Mouse (Mus musculus): ENCODE measurements at regions not wholly inside any gene's neighbourhood (a gene's known extent, or its start where the extent isn't known, plus 50 kb on each side); places are given as distances from the start of the nearest gene placed in this dataset.

DNA sequence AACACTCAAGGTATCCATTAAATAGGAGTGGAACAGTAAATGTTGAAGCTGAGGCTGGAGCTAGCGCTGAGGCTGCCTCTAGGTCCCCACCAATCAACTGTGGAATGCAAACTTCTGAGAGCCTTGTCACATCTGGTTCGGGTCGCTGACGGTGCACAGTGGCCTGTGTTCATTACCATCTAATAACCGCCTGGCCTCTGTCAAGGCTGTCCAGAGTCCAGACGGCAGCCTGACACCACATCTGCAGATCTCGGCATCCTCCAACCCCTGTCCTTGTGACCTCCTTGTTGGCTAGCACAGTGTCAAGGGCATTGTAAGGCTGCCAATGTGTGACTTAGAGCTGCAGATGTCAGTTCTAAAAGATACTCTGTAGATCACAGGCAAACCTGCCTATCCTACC lies 455.7 kb downstream of the Ate1 start:
- in situ Hi-C loops (cut with MseI, MboI) = no loop called here

DNA sequence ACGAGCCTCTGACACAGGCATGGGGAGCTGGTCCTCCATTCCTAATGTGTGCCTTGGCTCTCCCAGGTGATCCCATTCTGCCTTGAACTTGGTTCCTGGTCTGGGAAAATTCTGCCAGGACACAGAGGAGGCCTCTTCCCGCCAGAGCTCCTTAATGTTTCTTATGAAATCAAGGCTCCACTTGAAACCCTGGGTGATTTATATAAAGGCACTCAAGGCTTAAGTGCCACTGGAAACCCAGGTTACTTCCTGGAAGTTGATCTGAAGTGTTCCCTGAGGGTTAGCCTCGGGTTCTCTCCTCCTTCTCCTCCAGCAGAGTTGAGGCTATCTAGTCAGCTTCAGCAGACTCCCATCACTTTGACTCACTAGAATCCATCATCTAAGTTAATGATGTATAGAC lies 451.9 kb downstream of the Ate1 start:
- in situ Hi-C loops (cut with MseI, MboI) = no loop called here

GRCm38 (mm10) chr7:130073388-130073787 lies 446.8 kb downstream of the Ate1 start:
- in situ Hi-C loops (cut with MseI, MboI) = no loop called here

GRCm38 (mm10) chr7:130073890-130074819 lies 446.0 kb downstream of the Ate1 start:
- in situ Hi-C loops (cut with MseI, MboI) = no loop called here

DNA sequence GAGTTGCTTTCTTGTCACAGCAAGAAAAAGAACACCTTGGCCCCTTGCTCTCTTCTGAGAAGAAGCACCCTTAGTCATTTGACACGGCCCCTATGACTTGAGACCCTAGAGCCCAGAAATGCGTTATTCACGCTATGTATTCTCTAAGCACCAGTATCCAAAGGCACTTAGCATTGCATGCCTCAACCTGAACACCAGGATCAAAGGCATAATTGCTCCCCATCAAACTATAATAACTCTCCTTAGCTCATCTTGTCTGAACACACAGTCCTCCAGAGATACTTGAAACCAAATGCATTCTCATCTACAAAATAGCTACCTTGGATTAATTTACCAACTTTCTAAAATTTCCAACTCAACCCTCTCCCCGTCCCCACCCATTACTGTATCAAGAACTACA lies 437.5 kb downstream of the Ate1 start:
- in situ Hi-C loops (cut with MseI, MboI) = no loop called here

DNA sequence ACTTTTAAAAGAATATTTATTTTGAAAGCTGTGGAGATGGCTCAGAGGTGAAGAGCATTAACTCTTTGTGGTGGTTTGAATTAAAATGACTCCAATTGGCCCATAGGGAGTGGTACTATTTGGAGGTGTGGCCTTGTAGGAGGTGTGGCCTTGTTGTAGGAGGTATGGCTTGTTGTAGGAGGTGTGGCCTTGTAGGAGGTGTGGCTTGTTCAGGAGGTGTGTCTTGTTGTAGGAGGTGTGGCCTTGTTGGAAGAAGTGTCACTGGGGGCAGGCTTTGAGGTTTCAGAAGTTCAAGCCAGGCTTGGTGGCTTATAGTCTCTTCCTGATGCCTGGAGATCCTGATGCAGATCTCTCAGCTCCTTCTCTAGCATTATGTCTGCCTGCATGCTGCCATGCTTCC lies 434.5 kb downstream of the Ate1 start:
- in situ Hi-C loops (cut with MseI, MboI) = no loop called here

- in situ Hi-C loops (cut with MseI, MboI) = no loop called here
Measured at GRCm38 (mm10) chr7:130089896-130090610, 430.1 kb downstream of the Ate1 start.

DNA sequence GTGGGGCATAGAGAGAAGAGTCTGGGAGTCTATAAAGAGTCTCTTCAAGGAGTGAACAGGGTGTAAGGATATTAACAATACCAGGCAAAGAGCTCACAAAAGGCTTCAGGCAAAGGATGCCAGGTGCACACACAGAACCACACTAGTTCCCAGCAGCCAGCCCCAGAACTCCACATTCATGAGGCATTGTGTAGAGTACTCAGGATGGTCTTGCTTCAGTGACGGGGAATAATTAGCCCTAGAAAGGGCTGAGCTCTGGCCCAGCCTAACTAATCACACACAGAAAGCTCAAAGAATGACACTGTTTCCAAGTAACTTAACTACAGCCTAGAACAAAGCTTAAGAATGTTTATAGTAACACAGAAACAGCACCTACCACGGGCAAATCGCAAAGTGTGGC lies 428.2 kb downstream of the Ate1 start:
- in situ Hi-C loops (cut with MseI, MboI) = no loop called here

DNA sequence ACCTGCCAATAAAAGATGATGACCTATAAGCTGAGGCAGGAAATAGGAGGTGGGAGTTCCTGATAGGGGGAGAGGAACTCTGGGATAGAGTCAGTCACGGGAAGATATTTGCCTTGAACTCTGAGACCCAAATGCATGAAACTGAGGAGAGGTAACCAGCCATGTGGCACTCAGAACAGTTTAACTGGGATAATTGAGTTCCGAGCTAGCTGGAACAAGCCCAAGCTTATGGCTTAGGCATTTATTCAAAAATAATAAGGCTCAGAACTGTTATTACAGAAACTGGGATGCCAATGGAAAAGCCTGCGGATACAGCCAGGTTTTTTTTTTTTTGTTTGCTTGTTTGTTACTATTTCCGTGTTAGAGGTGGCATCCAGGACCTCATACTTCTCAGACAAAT lies 425.0 kb downstream of the Ate1 start:
- in situ Hi-C loops (cut with MseI, MboI) = no loop called here

DNA sequence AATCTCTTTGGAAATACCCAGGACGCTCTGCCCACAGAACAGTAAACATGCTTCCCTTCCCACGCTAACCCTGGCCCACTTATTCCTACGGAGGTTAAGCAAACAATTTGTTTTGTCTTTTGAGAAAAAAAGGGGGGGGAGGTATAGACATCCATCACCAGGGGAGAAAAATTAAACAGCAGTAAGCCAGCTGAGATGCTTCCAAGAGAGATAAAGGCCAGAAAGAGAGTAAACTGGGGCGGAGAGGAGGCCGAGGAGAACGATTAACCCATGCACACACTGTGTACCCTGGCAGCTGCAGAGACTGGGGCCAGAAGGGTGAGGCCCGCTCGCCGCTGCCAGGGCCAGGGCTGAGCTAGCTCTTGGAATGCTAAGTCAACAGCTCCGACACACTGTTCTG lies 421.6 kb downstream of the Ate1 start:
- in situ Hi-C loops (cut with MseI, MboI) = no loop called here

- in situ Hi-C loops (cut with MseI, MboI) = no loop called here
Measured at GRCm38 (mm10) chr7:130102671-130103070, 417.5 kb downstream of the Ate1 start.

- in situ Hi-C loops (cut with MseI, MboI) = no loop called here
Measured at GRCm38 (mm10) chr7:130106961-130107360, 413.2 kb downstream of the Ate1 start.

DNA sequence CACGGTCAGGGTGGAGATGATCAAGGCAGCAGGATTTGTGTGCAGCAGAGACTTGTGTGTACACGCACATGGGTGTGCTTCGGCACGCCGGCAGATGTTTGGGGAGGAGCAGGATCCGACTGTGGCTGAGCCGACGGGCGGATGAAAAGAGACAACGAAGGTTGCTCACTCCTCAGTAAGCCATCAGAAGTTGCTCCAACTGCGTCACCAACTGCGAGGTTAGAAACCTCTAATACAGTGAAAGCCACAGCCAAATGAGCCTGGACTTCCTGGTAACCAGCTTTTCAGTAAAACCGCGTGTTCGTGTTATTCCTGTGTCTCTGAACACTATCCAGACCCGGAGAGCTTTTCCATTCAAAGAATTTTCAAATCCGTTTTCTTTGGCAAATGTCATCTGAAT lies 411.8 kb downstream of the Ate1 start:
- in situ Hi-C loops (cut with MseI, MboI) = no loop called here
